Mouse (Mus musculus): ENCODE results near the gene Lasp1.

Gene Lasp1

DNA sequence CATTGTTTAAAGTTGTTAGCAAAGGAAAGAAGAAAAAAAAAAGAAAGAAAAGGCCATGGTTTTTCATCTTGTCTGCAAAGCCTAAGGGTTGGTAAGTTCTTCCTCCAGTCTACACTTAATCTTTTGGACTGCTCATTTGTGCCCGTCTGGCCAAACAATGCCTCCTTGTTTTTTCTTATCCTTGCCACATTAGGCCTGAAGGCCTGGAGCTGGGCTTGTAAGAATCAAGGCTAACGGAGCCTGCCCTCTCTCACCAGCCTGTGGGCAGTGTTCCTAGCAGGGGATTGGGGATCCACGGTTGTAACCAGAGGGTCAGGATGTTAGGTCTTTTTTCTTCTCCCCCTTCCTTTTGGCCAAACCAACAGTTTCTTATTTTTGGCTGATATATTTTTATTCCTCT, 12.2 kb downstream of the Lasp1 start:
- DNase-seq (ENCODE audit: low spot score): no peak

DNA sequence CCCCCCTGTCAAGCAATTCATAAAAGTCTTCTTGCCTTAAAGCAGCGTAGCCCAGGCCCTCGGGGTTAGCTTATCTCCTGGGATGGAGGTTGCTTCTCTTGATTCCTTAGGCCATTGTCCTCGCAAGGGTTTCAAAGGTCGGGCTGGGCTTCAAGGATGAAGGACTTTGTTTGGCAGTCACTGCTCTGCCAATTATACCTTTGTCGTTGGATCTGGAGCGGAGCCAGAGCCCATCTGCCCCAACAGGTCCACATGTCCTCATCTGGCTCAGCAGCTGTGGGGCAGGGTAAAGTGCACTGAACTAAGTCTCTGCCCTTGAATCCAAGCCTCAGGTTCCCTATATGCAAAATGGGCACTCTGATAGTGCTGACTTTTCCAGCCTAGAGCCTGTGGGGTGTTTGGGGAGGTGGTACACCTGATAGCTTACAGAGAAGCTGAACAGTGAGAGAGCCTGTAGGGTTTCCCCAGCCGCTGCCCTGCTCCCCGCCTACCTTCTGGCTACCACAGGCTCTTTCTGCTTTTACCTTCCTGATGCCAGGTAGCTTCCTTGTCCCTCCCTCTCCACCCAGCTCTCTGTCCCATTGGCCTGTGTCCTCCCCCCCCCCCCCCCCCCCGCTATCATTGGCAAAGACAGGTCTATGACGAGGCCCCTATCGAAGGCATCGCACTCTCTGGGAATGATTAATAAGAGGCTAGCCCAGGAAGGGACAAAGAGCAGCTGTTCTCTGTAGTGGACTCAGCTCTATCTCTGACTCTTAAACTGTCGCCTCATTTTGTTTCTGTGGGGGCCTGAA, 13.0 kb downstream of the Lasp1 start:
- no peak for DNase-seq (ENCODE audit: low spot score)

DNA sequence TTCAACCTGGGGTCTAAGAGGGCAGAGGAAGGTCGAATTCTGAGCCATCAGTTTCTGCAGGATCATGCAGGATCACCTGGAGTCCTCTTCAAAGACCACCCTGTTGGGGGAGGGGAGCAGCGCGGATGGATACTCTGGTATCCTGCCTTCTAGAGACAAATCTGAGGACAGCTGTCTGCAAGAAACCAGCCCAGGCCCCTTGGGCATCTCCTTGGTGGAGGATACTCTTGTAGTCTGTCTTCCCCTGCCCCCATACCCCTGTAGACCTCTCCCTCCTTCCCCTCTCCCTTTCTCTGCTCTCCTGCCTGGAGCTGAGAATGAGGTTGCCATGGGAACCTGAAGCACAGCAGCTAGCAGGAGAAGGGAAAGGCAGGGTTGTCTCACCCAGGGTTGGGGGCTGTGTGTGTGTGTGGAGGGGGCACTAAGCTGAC, 13.7 kb downstream of the Lasp1 start:
- no peak for DNase-seq (ENCODE audit: low spot score)

DNA sequence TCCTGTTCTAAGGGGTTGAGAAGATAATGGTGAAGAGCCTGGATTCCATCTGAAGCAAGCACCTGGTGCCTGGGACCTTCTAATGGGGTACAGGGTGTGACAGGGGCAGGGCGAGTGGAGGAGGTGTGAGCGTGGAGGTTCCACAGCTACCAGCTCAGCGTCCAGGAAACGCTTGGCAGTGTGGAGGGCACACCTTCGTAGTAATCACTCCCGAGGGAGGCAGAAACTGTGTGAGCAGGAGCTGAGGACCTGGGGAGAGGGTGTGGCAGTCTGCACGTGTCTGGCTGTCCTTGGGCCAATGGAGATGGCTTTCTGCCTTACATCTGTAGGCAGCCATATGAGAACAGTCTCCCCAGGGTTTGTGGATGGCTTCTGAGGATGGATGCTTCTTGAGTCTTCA, 14.3 kb downstream of the Lasp1 start:
- no peak for DNase-seq (ENCODE audit: low spot score)

DNA sequence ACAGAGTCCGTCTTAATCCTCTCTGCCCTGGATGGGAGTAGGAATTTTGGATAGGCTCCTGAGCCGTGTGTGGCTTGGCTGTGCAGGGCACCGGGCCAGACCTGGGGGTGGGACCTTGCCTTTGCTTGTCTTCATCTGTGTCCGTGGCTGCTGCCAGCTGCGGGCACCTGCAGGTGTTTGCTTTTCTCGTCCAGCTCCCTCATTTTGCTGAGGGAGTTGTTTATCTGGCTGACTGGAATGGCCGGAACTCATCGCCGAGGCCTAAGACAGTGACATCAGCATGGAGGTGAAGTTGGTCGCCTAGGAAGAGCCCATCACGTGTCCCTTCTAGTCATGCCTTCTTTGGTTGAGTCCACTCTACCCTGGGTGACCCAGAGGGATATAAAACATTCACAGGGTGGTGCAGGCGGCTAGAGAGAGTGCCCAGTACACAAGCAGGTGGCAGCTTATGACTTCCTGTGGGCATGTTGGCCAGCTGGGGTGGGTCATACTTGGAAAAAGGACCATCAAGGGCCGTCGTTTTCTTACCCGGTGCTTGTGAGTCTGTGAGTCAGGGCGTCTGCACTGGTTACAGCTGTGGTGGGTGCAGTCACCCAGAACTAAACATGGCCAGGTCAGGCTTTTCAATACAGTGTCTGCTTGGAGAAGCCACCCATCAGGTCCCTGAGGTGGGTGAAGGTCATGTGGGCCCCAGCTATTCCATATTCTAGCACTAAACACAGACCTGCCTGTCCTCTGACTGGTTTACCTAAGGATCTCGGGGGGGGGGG, 15.1 kb downstream of the Lasp1 start:
- no peak for DNase-seq (ENCODE audit: low spot score)

DNA sequence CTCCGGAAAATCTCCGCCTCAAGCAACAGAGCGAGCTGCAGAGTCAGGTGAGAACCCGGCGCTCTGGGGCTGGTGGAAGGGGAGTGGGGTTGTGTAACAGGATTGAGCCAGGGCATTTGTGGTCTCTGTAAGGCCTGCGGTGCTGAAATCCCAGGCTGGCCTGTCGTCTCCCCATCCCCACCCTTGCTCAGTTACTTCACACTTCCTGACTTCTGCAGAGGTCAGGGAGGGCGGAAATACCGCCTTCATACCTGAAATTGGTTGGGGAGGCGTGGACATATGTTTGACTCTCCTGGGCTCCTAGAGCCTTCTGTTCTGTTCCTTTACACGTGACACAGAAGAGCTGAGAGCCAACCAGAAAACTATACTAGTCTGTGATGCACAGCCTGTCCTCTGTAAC, 16.9 kb downstream of the Lasp1 start:
- DNase-seq (ENCODE audit: low spot score): no peak

DNA sequence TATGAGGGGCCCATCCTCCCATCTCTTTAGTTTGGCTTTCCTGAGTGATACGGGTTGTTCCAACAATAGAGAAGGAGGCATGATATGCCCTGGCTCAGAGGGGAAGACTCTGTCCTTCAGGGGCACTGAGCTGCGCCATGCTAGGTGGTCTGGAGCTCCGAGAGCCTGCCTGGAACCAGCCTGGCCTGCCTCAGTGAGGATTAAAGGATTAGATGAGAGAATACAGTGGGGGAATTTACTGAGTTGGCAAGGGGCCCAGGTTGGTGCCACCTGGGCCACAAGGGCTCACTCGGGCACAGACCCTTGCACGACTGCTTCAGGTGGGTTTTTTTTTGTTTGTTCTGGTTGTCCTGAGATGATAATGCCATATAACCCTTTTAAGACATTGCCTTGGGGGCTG, 17.4 kb downstream of the Lasp1 start:
- DNase-seq (ENCODE audit: low spot score): no peak

DNA sequence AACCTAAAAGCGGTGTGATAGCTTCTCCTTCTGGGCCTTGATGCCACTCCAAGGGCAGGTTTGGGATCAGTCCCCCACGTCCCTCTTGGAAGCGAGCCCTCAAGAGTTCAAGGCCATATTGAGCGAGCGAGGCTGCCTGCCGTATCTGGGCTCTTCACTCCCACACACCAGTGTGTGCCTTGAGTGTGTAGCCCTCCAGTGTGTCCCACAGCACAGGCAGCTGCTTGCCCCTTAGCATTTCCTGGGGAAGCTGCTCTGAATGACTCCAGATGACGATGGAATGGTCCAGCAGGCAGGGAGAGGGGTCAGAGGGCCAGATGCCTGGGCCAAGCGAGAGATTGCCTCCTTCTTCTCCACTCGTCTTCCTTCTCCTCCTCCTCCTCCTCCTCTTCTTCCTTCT, 18.1 kb downstream of the Lasp1 start:
- DNase-seq (ENCODE audit: low spot score): no peak

DNA sequence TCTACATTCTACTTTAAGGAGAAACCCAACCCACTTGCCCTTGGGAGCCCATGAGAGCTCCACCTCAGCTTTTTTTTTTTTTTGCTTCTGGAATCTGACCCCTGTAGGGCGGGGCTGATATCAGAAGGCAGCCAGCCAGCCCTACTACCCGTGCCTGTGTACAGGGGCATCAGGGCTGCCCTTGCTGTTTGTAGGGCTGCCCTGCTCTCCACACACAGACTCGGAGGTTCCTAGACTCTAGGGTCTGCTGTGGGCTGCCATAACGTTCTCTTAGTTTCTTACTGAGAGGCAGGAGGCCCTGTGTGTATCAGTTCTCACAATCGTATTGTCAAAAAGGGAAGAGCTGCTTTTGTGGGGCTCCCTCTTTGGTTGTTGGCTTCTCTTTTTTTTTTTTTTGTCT, 18.6 kb downstream of the Lasp1 start:
- DNase-seq (ENCODE audit: low spot score): no peak

DNA sequence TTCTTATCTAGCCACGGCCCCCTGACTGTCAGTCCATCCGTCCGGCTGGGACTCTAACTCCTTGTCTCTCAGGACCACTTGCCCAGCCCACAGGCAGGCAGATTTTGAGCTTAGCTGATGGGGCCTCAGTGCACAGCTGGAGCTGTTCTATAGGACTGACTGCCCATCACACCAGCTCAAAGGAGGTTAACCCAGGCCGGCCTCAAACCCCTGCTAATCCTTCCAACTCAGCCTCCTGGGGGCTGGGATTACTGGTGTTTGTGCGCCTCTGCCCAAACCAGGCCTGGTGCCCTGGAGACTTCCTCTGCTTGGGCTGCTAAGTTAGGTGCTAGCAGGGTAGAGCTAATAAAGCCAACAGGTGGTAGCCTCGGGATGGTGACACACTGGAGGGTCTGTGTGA, 19.2 kb downstream of the Lasp1 start:
- DNase-seq (ENCODE audit: low spot score): no peak

DNA sequence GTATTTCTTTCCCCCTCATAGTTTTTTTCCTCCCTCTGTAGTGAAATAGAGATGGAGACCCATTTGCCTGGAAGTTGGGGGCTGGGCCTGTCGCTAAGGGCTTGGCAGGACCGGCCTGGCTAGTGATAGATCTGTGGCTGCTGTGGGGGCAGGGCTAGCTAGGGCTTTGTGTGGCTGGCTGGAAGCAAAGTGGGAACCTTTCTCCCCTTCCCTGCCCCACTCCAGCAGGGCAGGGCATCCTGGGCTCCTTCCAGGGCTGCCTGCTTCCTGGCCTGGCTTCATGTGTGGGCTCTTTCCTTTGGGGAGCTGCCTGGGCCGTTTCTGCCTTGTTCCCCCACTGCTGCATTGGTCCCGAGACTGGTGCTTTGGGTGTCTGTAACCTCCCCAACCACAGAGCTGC, 19.8 kb downstream of the Lasp1 start:
- DNase-seq (ENCODE audit: low spot score): no peak

DNA sequence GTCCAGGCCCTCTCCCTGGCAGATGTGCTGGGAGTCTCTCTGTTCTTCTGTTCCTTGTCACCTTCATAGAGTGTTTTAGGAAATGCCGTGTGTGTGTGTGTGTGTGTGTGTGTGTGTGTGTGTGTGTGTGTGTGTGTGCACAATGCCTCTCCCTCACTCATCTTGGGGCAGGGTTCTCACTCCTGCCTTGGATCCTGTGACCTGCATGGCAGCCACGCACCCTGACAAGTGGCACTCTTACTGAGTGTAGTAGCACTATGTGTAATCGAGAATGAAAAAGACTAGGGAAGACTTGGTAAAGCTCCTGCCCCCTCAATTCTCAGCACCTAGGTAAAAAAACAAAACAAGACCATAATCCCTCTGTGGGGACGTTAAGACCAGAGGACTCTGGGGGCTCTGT, 20.3 kb downstream of the Lasp1 start:
- no peak for DNase-seq (ENCODE audit: low spot score)

DNA sequence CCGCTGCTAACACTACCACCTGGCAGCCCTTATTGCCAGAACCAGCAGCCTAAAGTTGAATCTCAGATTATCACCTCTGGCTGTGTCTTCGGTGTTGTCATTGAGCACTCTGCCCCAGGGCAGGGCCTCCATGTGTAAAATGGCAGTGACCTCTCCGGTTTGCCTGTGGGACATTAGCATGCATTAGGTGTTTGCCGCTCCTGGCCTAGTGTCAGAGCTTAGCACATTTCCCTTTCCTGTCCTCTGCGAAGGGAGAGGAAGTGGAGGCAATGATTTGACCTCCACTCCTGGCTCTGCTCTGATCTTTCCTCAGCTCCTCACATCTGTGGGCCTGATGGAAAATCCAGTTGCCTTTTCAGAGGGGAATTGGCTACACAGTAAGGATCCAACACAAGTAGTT, 21.1 kb downstream of the Lasp1 start:
- no peak for DNase-seq (ENCODE audit: low spot score)

DNA sequence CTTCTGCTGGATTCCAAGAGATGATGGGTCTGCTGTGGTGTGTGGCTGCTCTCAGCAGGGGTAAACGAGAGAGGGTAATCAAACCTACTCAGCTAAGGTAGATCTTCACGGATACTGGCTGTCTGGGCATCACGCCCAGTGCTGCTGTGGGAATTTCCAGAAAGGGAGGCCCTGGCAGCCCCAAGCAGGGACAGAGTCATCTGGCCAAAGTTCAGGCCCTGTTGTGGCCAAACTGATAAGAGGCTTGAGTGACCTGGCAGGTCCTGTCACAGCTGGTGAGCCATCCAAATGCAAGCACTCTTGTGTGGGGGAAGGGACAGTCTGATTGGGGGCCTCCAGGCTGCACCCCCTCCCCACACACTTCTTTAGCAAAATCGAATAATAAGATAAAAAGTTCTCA, 22.0 kb downstream of the Lasp1 start:
- no peak for DNase-seq (ENCODE audit: low spot score)

DNA sequence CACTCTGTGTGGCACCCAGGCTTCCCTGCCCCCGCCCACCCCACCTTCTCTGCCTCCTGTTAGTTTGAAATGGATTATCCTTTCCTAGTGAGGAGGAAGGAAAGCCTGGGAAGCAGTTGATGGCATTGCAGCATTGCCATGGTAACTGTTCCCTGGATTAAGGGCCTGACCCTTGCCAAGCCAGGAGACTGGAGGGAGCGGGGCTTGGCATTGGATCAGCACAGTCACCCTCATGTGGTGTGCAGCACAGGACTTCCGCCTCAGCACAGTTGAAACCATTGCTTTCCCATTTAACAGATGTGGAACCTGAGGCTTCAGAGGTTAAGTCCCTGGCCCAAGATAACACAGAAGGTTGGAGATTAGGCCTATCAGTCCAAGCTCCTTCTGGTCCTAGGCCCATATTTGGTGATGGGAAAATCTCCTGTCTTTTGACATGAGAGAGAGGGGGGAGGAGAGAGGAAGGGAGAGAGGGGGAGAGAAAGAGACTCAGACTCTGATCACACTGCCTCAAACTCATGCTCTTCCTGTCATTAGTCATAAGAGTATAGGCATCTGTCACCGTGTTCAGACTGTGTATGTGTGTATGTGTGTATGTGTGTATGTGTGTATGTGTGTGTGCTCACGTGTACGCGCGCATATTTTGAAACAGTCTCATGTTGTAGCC, 22.7 kb downstream of the Lasp1 start:
- no peak for DNase-seq (ENCODE audit: low spot score)

DNA sequence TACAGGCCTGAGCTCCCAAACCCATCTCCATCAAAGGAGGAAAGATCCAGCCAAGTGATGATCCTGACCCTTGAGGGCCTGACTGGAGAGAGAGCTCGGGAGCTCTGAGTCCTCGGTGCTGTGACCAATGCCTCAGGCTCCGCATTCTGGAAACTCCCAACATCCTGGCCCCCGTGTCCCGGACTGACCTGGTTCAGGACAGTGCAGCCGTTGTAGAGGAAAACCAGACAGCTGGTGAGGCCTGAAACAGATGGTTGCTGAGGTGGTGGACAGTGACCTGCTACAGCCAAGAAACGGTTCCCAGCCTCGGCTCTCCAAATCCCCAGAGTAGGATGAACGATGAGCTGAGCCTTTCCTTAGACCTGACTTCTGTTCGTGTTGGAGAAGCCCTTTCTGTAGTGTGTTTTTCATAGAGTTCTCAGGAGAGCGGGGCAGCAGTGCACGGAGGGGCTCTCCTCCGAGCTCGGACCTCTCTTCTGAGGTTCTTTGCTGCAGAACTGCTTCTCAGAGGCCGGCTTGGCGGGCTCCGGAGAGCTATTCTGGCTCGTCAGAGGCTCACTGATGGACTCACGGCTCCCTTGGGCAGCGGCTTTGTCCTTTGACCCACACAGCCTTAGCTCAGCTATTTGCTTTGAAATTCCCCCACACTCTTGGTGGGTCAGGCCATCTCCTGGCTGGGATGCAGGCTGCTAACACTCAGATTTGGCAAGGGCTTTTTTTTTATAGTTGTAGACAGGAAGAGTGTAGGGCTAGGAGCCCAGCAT, 24.2 kb downstream of the Lasp1 start:
- no peak for DNase-seq (ENCODE audit: low spot score)

DNA sequence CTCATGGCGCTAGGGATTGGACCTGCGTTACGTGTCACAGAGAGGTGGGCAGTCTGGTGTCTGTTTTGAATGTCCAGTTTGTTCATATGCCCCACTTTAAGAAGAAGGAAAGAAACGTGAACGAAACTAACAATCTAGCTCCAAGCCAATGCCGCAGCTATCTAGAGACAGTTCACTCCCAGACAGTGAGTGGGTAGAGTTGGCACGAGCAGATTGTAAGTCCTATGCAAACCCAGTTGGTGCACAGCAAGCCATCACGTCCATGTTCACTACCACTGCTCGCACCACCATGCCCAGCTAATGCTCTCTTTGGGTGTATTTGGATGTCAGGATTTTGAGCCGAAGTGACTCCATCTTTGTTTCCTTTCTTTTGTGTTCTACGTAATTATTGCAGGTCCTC, 25.4 kb downstream of the Lasp1 start:
- no peak for DNase-seq (ENCODE audit: low spot score)

DNA sequence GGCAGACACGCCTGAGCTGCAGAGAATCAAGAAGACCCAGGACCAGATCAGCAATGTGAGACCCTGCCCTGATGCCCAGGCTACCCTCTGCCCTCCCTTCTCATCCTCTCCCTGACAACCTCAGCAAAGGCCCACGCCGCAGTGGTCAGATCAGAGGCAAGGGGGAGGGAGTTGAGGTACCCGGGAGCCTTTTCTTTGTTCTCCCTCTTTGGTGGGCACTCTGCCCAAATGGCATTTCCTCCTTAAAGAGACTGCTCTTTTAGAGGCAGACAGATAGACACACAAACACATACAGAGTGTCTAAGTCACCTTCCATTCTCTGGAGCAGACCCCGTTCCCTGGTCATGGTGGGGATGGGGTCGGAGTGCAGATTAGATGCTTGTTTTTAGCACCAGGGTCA, 26.1 kb downstream of the Lasp1 start:
- no peak for DNase-seq (ENCODE audit: low spot score)

DNA sequence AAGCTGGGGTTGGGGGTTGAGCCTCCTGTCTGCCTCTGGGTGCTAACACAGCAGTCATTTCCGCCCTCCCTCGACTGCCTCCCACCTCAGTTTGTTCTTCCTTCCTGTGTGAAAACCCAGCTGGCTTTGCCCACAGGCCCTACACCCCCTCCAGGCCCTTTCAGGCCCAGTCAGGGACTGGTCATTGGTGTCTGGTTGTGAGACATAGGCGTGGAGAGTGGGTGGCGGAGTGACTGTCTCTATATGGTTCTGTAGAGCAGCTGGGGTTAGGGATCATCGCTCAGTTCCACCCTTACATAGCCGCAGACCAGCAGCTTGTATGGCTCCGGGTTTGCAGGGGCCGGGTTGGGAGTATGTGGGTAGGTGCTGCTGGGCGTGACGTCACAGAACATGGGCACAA, 26.5 kb downstream of the Lasp1 start:
- DNase-seq (ENCODE audit: low spot score): no peak

DNA sequence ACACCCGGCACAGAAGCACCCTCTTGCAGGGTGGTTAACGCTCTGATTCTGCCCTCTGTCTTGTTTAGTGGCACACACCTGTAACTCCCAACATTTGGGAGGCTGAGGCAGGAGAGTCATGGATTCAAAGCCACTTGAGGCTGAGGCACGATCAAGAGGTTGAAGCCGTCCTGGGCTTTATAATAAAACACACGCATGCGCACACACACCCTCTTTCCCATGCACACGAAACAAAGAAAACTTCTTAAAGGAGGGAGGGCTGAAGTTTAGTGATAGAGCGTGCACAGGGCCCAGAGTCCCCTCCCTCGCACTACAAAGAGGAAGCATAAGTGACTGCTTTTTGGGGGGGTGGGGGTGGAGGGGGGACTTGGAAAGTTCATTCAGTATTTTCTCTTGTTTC, 27.2 kb downstream of the Lasp1 start:
- no peak for DNase-seq (ENCODE audit: low spot score)

DNA sequence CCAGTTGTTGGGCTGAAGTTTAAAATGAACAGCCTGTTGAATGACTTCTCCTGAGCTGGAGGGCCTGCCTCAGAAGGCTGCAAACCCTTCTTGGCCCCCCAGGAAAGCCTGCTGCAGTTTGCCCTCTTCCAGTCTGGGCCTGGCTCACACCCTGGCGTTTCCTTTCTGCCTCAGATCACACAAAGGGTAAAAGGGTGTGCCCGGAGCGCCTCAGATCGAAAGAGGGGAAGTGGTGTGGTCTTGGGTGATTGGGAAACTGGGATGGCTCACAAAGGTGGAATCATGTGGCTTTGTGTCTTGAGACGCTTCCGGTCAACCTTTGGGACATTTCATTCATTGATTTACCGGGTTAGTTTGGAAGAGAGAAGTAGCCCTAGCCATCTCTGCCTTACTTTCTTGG, 27.6 kb downstream of the Lasp1 start:
- no peak for DNase-seq (ENCODE audit: low spot score)

DNA sequence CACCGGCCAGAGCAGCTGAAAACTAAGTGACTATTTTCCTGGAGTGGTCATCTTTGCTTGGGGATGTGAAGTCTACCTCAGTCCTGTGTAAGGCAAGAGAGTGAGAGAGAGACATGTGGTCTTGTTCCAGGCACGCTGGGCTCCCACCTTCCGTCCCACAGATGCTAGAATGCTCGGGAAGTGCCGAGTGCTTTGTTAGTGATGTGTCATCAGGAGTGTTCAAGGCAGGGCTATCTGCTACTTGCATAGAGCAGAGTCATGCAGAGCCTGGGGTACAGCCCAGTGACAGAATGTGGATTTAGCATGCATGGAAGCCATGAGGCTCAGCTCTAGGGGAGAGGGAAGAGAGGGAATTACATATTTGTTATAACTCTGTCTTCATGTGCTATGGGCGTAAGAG, 28.9 kb downstream of the Lasp1 start:
- no peak for DNase-seq (ENCODE audit: low spot score)

Data from ovary, postnatal 10 days (tissue).